Mouse (Mus musculus) adrenal gland, postnatal 36 days (tissue): ENCODE measurements around the gene Gtf3c1. TPM values are rescaled to one million over a fixed set of nuclear protein-coding genes. Genes with fewer than 3 reads are reported as not detected.

Source experiments
- total RNA-seq, 2 experiments: library from RNA; stranded (reverse); gene quantifications; 2 replicates each; pipeline ENCODE4 v1.2.3; 2021

Gtf3c1 gene
- total RNA-seq, 2 experiments from 2014 or later = 70.2 to 72.3 TPM

Other genes starting within 250 kb of the Gtf3c1 start
- gene Nsmce1, start 216.2 kb downstream of the Gtf3c1 start, total RNA-seq = 10 to 100 TPM; 35.6 to 59.0 TPM
- 100 to 1,000 TPM in 1 of 2 experiments, 10 to 100 TPM in 1; 46.6 to 119 TPM for gene Il4ra, start 155.7 kb downstream of the Gtf3c1 start, total RNA-seq
- gene Il21r, start 104.4 kb downstream of the Gtf3c1 start, total RNA-seq = under 1 TPM; 0.43 to 0.56 TPM
- 10 to 100 TPM; 23.2 to 25.4 TPM for gene D430042O09Rik, start 108 bp upstream of the Gtf3c1 start, total RNA-seq